Mouse (Mus musculus) hindbrain, embryonic 16.5 days (tissue): ENCODE data around the gene Ttc14. TPM values are rescaled to one million over a fixed set of nuclear protein-coding genes. Genes with fewer than 3 reads are reported as not detected.

Source experiments
- ATAC-seq: fragments of 200-750 bp; cut with Nextera tagmentation; 2 replicates; pipeline ENCODE4 v1.8.0; 2017; ENCODE audit warnings: moderate TSS enrichment, moderate library complexity
- H3K27ac ChIP-seq: fragments of 300-500 bp; sonication (generic); 2 replicates; pipeline ENCODE4 v1.5.1; 2014; ENCODE audit warnings: low read depth, mild to moderate bottlenecking, control low read depth, low read length, moderate library complexity
- H3K27me3 ChIP-seq: fragments of 300-500 bp; sonication (generic); replicated peaks from 2 replicates; pipeline ENCODE4 v1.6.1; 2014; ENCODE audit warnings: low read length; ENCODE audit not compliant: control insufficient read depth, insufficient read depth
- H3K36me3 ChIP-seq: fragments of 300-500 bp; sonication (generic); 2 replicates; pipeline ENCODE4 v1.6.1; 2014; ENCODE audit warnings: mild to moderate bottlenecking, low read length, moderate library complexity, mixed read lengths; ENCODE audit not compliant: control insufficient read depth, insufficient read depth
- H3K4me1 ChIP-seq: fragments of 300-500 bp; sonication (generic); 2 replicates; pipeline ENCODE4 v1.6.1; 2014; ENCODE audit warnings: low read depth, low read length; ENCODE audit not compliant: control insufficient read depth, insufficient read depth
- H3K4me2 ChIP-seq: fragments of 300-500 bp; sonication (generic); 2 replicates; pipeline ENCODE4 v1.6.1; 2014; ENCODE audit warnings: mild to moderate bottlenecking, low read length, control low read depth, moderate library complexity
- H3K4me3 ChIP-seq: fragments of 300-500 bp; sonication (generic); 2 replicates; pipeline ENCODE4 v1.5.1; 2014; ENCODE audit warnings: mild to moderate bottlenecking, low read length, control low read depth, moderate library complexity
- H3K9ac ChIP-seq: fragments of 300-500 bp; sonication (generic); 2 replicates; pipeline ENCODE4 v1.6.1; 2014; ENCODE audit warnings: low read depth, mild to moderate bottlenecking, control low read depth, low read length, moderate library complexity
- H3K9me3 ChIP-seq: fragments of 300-500 bp; sonication (generic); 2 replicates; pipeline ENCODE4 v1.6.1; 2014; ENCODE audit warnings: mild to moderate bottlenecking, low read length, moderate library complexity; ENCODE audit not compliant: control insufficient read depth
- WGBS: fragments of 180-500 bp; shearing (Covaris S2); extraction: QIAGEN DNeasy Blood & Tissue Kit; methylation state at CpG from one replicate; pipeline ENCODE4 v1.1.7; 2014; 5-methylcytosine and 5-hydroxymethylcytosine counted together
- polyA plus RNA-seq: library from polyadenylated mRNA; unstranded; fragments of >200 nt; fragmentation: Nextera tagmentation; extraction: Ambion mirVana; gene quantifications from 2 replicates; pipeline ENCODE4 v1.2.1, GENCODE M21; 2015

The Ttc14 gene
- 56.7 and 62.0 TPM in 2 replicates for polyA plus RNA-seq

DNA sequence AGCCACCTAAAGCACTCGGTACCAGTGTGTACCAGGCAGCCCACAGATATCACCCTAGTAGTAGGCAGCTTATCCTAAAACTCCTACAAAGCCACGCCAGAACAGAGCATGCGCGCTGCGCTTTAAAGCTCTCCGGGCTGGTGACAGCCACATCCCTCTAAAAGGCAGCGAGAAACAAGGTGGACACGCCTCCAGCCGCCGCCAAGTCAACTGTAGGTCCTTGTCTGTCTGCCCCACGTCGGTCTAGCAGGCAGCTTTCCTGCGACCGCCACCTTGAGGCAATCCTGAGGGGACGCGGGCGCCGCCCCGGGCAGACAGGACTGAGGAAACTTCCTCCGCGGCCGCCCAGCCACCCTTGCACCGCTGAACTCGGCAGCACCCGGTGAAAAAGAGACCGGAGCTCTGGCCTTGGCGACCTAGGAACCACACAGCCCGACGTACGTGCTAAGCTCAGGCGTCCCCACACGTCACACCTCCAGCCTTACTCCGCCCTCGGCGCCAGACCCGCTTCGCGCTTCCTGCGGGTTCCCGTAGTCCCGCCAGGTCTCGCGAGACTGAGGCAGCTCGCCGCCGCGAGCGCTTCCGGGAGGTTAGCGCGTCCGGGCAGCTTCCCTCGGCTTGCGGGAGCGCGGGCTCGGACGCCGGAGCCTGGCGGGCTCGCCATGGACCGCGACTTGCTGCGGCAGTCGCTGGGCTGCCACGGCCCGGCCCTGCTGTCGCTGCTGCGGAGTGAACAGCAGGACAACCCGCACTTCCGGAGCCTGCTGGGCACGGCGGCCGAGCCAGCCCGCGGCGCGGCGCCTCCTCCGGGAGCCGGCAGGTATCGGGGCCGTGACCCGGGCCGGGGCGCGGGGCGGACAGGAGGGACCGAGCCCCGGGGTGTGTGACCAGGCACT lies at the start of gene Ttc14:
Gene Ttc14 (plus strand): TSS at position 216 of the 896 bp plus-strand sequence.
- peaks cover 8% of the 10 kb centered on the region for H3K4me1 ChIP-seq
- H3K27me3 ChIP-seq: no peaks in the 10 kb centered on the region
- WGBS: under 1% methylated on average over 87 of the region's 90 CpGs
- ATAC-seq: peak; percentile 99
- H3K27ac ChIP-seq: peak within 1 kb of the TSS; percentile 100
- H3K4me2 ChIP-seq: peak within 1 kb of the TSS; percentile 77
- no peaks in the 10 kb centered on the region for H3K9me3 ChIP-seq
- H3K36me3 ChIP-seq: 0 out of 2 replicates have a peak, but pooled peaks cover 3% of the 10 kb centered on the region
- H3K9ac ChIP-seq: peak within 1 kb of the TSS; percentile 98
- H3K4me3 ChIP-seq: peak within 1 kb of the TSS; percentile 99

DNA sequence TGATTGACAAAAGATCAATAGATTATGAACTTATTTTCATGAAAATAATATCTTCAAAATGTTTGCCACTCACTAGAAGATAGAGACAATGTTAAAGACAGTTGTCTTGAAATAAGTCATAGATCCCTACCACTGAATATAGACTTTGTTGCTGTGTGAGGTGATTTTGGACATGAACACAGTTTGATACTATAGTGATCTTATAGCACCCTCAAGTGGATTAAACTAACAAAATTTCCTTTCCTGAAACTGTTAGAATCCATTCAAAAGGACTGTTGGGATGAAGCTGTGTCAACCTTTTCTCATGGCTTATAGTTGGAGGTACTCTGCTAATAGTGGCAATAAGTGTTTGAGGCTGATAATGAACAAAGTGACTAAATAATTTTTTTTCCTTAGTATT lies 8.7 kb upstream of the Ttc14 start:
- Histone ChIP-seq H3K9ac (no peak overlapping the region), H3K27ac (no peak overlapping the region), H3K4me3 (no peak overlapping the region), H3K27me3 (no peaks in the 10 kb centered on the region), H3K9me3 (no peaks in the 10 kb centered on the region), H3K36me3 (no peaks in the 10 kb centered on the region), H3K4me2 (no peak overlapping the region), H3K4me1 (no peaks in the 10 kb centered on the region)
- ATAC-seq: peak; percentile 80

DNA sequence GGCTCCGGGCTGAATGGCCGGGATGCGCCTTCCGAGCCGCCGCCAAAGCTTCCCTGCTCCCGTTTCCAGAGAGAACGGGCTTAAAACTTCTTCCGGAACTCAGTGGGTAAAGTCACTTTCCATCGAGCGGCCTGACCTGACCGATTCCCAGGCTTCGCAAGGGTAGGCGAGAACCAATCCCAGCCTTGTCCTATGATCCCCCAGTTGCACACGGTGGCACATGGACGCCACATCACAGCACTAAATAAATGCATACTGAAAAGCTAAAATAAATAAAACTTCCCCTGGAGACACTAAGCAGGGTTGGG lies 835 bp downstream of the Ttc14 start:
- Histone ChIP-seq H3K36me3 (peaks cover 5% of the 10 kb centered on the region; the same call in 1 of the 2 replicates), H3K9me3 (no peaks in the 10 kb centered on the region), H3K9ac (peak overlapping the region; percentile 98), H3K27ac (peak overlapping the region; percentile 100), H3K27me3 (no peaks in the 10 kb centered on the region), H3K4me2 (peak overlapping the region; percentile 77), H3K4me1 (peaks cover 8% of the 10 kb centered on the region), H3K4me3 (peak overlapping the region; percentile 99)
- WGBS: 1% methylated on average over 16 of the region's 16 CpGs
- ATAC-seq: 0 out of 2 replicates have a peak, but pooled peaks have one; percentile 4

DNA sequence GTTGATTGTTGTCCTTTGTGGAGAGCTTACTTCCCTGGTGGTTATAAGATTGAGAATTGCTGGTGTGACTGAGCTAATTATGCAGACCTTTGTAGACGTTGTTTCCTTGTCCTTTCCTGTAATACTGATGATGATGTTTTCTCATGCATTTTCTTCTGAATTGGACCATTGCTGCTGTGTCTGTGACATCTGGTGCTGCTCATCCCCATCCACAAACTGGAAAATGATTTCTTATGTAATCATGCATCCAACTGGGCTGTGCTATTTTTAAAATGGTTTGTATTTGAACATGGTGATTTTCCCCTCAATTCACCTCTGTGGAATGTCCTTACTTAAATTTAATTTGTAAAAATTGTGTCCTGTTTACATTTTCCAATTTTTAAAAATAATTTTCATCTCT lies 7.5 kb downstream of the Ttc14 start:
- no peak for ATAC-seq
- Histone ChIP-seq H3K4me2 (no peak overlapping the region), H3K9ac (no peak overlapping the region), H3K9me3 (no peaks in the 10 kb centered on the region), H3K4me1 (no peaks in the 10 kb centered on the region), H3K36me3 (peaks cover 14% of the 10 kb centered on the region), H3K27ac (no peak overlapping the region), H3K4me3 (no peak overlapping the region), H3K27me3 (no peaks in the 10 kb centered on the region)
- WGBS: 77% methylated on average over 1 of the region's 1 CpGs

DNA sequence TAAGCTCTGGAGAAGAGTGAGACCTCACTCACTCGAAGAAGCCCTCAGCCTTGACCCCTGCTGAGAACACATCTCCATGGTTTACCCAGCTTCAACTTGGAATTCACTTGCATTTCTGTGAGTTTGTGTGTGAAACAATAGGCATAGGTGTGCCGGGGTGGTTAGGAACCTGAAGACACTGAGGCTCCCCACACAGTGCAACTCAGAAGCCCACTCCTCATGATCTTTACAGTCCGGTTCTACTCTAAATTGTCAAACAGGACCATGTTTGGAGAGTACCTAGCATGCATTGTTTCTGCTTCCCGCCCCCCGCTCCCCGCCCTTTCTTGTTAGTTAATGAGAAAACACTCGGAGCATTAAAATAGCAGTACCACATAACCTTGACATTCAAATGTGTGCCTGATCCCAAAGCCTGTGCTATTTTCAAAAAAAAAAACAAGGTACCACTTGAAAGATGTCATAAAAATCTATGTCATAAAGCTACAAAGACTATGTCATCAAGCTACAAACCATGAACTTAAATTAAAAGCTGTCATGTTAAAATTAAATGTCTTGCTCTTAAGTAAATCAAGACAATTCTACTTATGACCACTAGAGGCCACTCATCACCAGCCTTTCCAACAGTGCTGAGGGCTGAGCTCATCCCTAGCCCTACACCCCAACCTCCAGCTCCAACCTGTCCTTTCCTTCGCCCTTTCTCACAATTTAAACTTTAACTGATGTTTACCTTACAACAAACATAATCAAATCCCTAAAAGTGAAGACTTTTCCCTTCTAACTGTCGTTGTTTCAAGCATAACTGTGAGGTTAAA lies 24.7 kb downstream of the Ttc14 start:
- peak; percentile 85 for ATAC-seq
- no peaks in the 10 kb centered on the region for H3K27me3 ChIP-seq
- H3K4me1 ChIP-seq: no peaks in the 10 kb centered on the region
- WGBS: 45% methylated on average over 9 of the region's 9 CpGs
- H3K4me3 ChIP-seq: no peak overlapping the region
- no peak overlapping the region for H3K27ac ChIP-seq
- no peaks in the 10 kb centered on the region for H3K9me3 ChIP-seq
- H3K9ac ChIP-seq: no peak overlapping the region
- H3K4me2 ChIP-seq: no peak overlapping the region
- H3K36me3 ChIP-seq: no peaks in the 10 kb centered on the region

DNA sequence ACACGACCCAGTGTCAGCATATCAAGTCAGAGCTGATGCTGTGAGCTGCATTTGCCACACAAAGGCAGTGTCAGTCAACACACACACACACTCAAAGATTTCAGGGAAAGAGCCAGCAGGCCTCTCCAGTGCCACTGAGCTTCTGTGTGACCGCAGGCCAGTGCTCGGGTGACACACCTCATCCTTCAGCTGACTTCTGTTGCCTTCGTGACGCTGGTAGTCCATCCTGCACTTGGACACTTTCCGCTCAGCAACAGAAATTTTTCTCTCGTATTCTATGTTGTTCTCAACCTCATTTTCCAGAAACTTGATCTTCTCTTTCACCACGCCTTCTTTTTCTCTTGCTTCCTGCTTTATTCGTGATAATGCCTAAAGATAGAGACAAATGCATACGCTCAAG lies 32.7 kb downstream of the Ttc14 start:
- Histone ChIP-seq H3K9me3 (no peaks in the 10 kb centered on the region), H3K4me2 (no peak overlapping the region), H3K9ac (no peak overlapping the region), H3K36me3 (no peaks in the 10 kb centered on the region), H3K4me1 (no peaks in the 10 kb centered on the region), H3K4me3 (no peak overlapping the region), H3K27ac (no peak overlapping the region), H3K27me3 (no peaks in the 10 kb centered on the region)
- WGBS: 87% methylated on average over 10 of the region's 10 CpGs
- ATAC-seq: no peak

DNA sequence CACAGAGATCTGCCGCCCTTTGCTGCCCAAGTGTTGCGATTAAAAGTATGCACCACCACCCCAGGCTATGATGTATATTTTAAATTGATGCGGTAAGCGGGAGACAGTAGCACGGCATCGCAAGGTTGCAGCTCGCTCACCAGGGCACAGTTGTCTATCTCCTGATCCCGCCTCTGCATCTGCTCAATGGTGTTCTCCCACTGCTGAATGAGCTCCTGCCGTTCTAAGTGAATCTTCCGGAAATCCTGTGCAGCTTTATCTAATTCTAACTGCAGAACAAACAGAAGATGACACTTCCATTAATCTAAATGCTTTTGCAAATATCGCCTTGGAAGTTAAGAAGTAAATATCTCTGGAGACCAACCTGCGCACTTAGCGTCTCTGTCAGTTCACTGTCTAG lies 36.9 kb downstream of the Ttc14 start:
- no peaks in the 10 kb centered on the region for H3K9me3 ChIP-seq
- no peaks in the 10 kb centered on the region for H3K27me3 ChIP-seq
- no peak overlapping the region for H3K4me2 ChIP-seq
- no peak overlapping the region for H3K27ac ChIP-seq
- no peak overlapping the region for H3K4me3 ChIP-seq
- H3K9ac ChIP-seq: no peak overlapping the region
- no peak for ATAC-seq
- no peaks in the 10 kb centered on the region for H3K36me3 ChIP-seq
- no peaks in the 10 kb centered on the region for H3K4me1 ChIP-seq
- WGBS: 92% methylated on average over 13 of the region's 13 CpGs

DNA sequence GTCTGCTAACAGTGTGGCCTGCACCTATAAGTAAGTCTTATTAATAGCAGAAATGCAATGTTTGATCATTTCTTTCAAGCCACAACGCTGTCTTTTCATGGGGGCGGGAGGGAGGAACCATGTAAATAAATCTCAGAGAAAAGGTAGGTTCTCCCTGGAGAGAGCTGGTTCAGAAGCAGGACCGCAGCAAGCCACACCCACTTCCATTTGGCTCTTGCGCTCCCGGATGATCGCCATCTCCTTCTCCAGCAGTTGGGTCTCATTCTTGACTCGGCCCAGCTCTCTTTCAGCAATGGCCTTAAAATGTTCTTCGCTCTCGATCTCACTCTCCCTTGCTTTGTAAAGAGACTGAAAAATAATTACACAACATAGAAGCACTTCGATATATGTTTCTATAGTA lies 39.2 kb downstream of the Ttc14 start:
- H3K9ac ChIP-seq: no peak overlapping the region
- H3K36me3 ChIP-seq: no peaks in the 10 kb centered on the region
- peaks cover 5% of the 10 kb centered on the region for H3K4me1 ChIP-seq
- no peaks in the 10 kb centered on the region for H3K9me3 ChIP-seq
- 75% methylated on average over 10 of the region's 10 CpGs for WGBS
- H3K27ac ChIP-seq: no peak overlapping the region
- H3K4me3 ChIP-seq: no peak overlapping the region
- no peaks in the 10 kb centered on the region for H3K27me3 ChIP-seq
- no peak for ATAC-seq
- no peak overlapping the region for H3K4me2 ChIP-seq
